Mouse (Mus musculus): Measurements from ENCODE around the gene Rfpl4. TPM values are rescaled to one million over a fixed set of nuclear protein-coding genes. Genes with fewer than 3 reads are reported as not detected.
"Not testable (repeated sequence)": the region's sequence is repeated elsewhere in the genome, so short reads cannot be mapped to it uniquely, and the experiment has no call there.

The Rfpl4 gene
- polyA plus RNA-seq, 1 experiment from 2014 or later, result not detected

- no peak overlapping the region for H3K27ac ChIP-seq
- peak overlapping the region; percentile 18; the same call in 1 of the 2 replicates for H3K9ac ChIP-seq (ENCODE audit: low read depth, low read length)
- WGBS, result 87% methylated on average over 18 of the region's 18 CpGs
- no peak overlapping the region for H3K4me3 ChIP-seq (replicated peaks; ENCODE audit: low read depth, low read length)
- no peak for TF ChIP-seq CTCF (IDR thresholded peaks at IDR 0.05; ENCODE audit: low read depth)
- H3K36me3 ChIP-seq (ENCODE audit: insufficient read depth, low read length), result peaks cover 30% of the 10 kb centered on the region; the same call in 1 of the 2 replicates
- no peak overlapping the region for H3K4me2 ChIP-seq (ENCODE audit: low read length)
- ATAC-seq (replicated peaks; ENCODE audit: low FRiP score, low read depth) (no peak), DNase-seq (ENCODE audit: low spot score) (no peak)
- no peaks in the 10 kb centered on the region for H3K27me3 ChIP-seq (ENCODE audit: insufficient read depth, low read length)
- H3K9me3 ChIP-seq (replicated peaks; ENCODE audit: low read length), result no peaks in the 10 kb centered on the region
- no peaks in the 10 kb centered on the region; the same call in 1 of the 2 replicates for H3K4me1 ChIP-seq (replicated peaks; ENCODE audit: insufficient read depth, low read length)
Measured at GRCm38 (mm10) chr7:5083325-5084105, 33.2 kb downstream of the Rfpl4 start.

GRCm38 (mm10) chr7:5081939-5082338, 34.8 kb downstream of the Rfpl4 start:
- H3K4me3 ChIP-seq (replicated peaks; ENCODE audit: low read depth, low read length), result no peak overlapping the region
- H3K27ac ChIP-seq, result no peak overlapping the region
- no peaks in the 10 kb centered on the region for H3K27me3 ChIP-seq (ENCODE audit: insufficient read depth, low read length)
- TF ChIP-seq CTCF (IDR thresholded peaks at IDR 0.05; ENCODE audit: low read depth), result no peak
- 92% methylated on average over 2 of the region's 2 CpGs for WGBS
- no peaks in the 10 kb centered on the region for H3K9me3 ChIP-seq (replicated peaks; ENCODE audit: low read length)
- H3K36me3 ChIP-seq (ENCODE audit: insufficient read depth, low read length), result peaks cover 41% of the 10 kb centered on the region; the same call in 1 of the 2 replicates
- no peak overlapping the region for H3K4me2 ChIP-seq (ENCODE audit: low read length)
- H3K9ac ChIP-seq (ENCODE audit: low read depth, low read length), result no peak overlapping the region
- no peaks in the 10 kb centered on the region; the same call in 1 of the 2 replicates for H3K4me1 ChIP-seq (replicated peaks; ENCODE audit: insufficient read depth, low read length)
- DNase-seq (ENCODE audit: low spot score), result no peak
- ATAC-seq (replicated peaks; ENCODE audit: low FRiP score, low read depth), result no peak

GRCm38 (mm10) chr7:5081241-5081640, 35.5 kb downstream of the Rfpl4 start:
- Histone ChIP-seq H3K27me3 (ENCODE audit: insufficient read depth, low read length) (no peaks in the 10 kb centered on the region), H3K36me3 (ENCODE audit: insufficient read depth, low read length) (peaks cover 47% of the 10 kb centered on the region; the same call in 1 of the 2 replicates), H3K4me1 (replicated peaks; ENCODE audit: insufficient read depth, low read length) (no peaks in the 10 kb centered on the region; the same call in 1 of the 2 replicates), H3K27ac (no peak overlapping the region), H3K9me3 (replicated peaks; ENCODE audit: low read length) (no peaks in the 10 kb centered on the region), H3K4me3 (replicated peaks; ENCODE audit: low read depth, low read length) (peak overlapping the region; percentile 99), H3K4me2 (ENCODE audit: low read length) (peak overlapping the region; percentile 61), H3K9ac (ENCODE audit: low read depth, low read length) (peak overlapping the region; percentile 97)
- ATAC-seq (replicated peaks; ENCODE audit: low FRiP score, low read depth) (no peak), DNase-seq (ENCODE audit: low spot score) (no peak)
- TF ChIP-seq CTCF (IDR thresholded peaks at IDR 0.05; ENCODE audit: low read depth), result no peak
- 58% methylated on average over 6 of the region's 6 CpGs for WGBS

GRCm38 (mm10) chr7:5080815-5081214, 35.9 kb downstream of the Rfpl4 start:
- WGBS, result 11% methylated on average over 6 of the region's 6 CpGs
- no peak for TF ChIP-seq CTCF (IDR thresholded peaks at IDR 0.05; ENCODE audit: low read depth)
- H3K4me2 ChIP-seq (ENCODE audit: low read length), result peak overlapping the region; percentile 61
- no peaks in the 10 kb centered on the region; the same call in 1 of the 2 replicates for H3K4me1 ChIP-seq (replicated peaks; ENCODE audit: insufficient read depth, low read length)
- peak overlapping the region; percentile 97 for H3K9ac ChIP-seq (ENCODE audit: low read depth, low read length)
- no peaks in the 10 kb centered on the region for H3K9me3 ChIP-seq (replicated peaks; ENCODE audit: low read length)
- H3K36me3 ChIP-seq (ENCODE audit: insufficient read depth, low read length), result peaks cover 45% of the 10 kb centered on the region; the same call in 1 of the 2 replicates
- ATAC-seq (replicated peaks; ENCODE audit: low FRiP score, low read depth) (no peak), DNase-seq (ENCODE audit: low spot score) (no peak)
- peak overlapping the region; percentile 99 for H3K4me3 ChIP-seq (replicated peaks; ENCODE audit: low read depth, low read length)
- peak overlapping the region; percentile 96 for H3K27ac ChIP-seq
- no peaks in the 10 kb centered on the region for H3K27me3 ChIP-seq (ENCODE audit: insufficient read depth, low read length)

GRCm38 (mm10) chr7:5080010-5080751, 36.6 kb downstream of the Rfpl4 start, which contains the start of gene Epn1:
TSS of gene Epn1 (plus strand) at chr7:5080235.
- peak; percentile 97 for ATAC-seq (replicated peaks; ENCODE audit: low FRiP score, low read depth)
- under 1% methylated on average over 80 of the region's 81 CpGs for WGBS
- H3K36me3 ChIP-seq (ENCODE audit: insufficient read depth, low read length), result peaks cover 41% of the 10 kb centered on the region
- peak within 1 kb of the TSS; percentile 97 for H3K9ac ChIP-seq (ENCODE audit: low read depth, low read length)
- TF ChIP-seq CTCF (IDR thresholded peaks at IDR 0.05; ENCODE audit: low read depth), result no peak
- peak; percentile 98 for DNase-seq (ENCODE audit: low spot score)
- H3K9me3 ChIP-seq (replicated peaks; ENCODE audit: low read length), result no peaks in the 10 kb centered on the region
- H3K27ac ChIP-seq, result peak within 1 kb of the TSS; percentile 96
- H3K4me3 ChIP-seq (replicated peaks; ENCODE audit: low read depth, low read length), result peak within 1 kb of the TSS; percentile 99
- no peaks in the 10 kb centered on the region; the same call in 1 of the 2 replicates for H3K4me1 ChIP-seq (replicated peaks; ENCODE audit: insufficient read depth, low read length)
- H3K4me2 ChIP-seq (ENCODE audit: low read length), result peak within 1 kb of the TSS; percentile 61
- H3K27me3 ChIP-seq (ENCODE audit: insufficient read depth, low read length), result no peaks in the 10 kb centered on the region

GRCm38 (mm10) chr7:5079365-5080009, 37.3 kb downstream of the Rfpl4 start:
- not testable (repeated sequence) for H3K4me1 ChIP-seq (replicated peaks; ENCODE audit: insufficient read depth, low read length); H3K9me3 ChIP-seq (replicated peaks; ENCODE audit: low read length); H3K27me3 ChIP-seq (ENCODE audit: insufficient read depth, low read length); ATAC-seq (replicated peaks; ENCODE audit: low FRiP score, low read depth); DNase-seq (ENCODE audit: low spot score)
- Histone ChIP-seq H3K9ac (ENCODE audit: low read depth, low read length) (peak overlapping the region; percentile 97), H3K36me3 (ENCODE audit: insufficient read depth, low read length) (peaks cover 38% of the 10 kb centered on the region), H3K4me2 (ENCODE audit: low read length) (peak overlapping the region; percentile 61), H3K27ac (peak overlapping the region; percentile 96), H3K4me3 (replicated peaks; ENCODE audit: low read depth, low read length) (peak overlapping the region; percentile 99)
- WGBS, result 39% methylated on average over 9 of the region's 13 CpGs

Measured in kidney, postnatal 0 days (tissue).